Mouse (Mus musculus): Measurements from ENCODE around the gene Oas1a.
"Not testable (repeated sequence)": the region's sequence is repeated elsewhere in the genome, so short reads cannot be mapped to it uniquely, and the experiment has no call there.

Oas1a gene

DNA sequence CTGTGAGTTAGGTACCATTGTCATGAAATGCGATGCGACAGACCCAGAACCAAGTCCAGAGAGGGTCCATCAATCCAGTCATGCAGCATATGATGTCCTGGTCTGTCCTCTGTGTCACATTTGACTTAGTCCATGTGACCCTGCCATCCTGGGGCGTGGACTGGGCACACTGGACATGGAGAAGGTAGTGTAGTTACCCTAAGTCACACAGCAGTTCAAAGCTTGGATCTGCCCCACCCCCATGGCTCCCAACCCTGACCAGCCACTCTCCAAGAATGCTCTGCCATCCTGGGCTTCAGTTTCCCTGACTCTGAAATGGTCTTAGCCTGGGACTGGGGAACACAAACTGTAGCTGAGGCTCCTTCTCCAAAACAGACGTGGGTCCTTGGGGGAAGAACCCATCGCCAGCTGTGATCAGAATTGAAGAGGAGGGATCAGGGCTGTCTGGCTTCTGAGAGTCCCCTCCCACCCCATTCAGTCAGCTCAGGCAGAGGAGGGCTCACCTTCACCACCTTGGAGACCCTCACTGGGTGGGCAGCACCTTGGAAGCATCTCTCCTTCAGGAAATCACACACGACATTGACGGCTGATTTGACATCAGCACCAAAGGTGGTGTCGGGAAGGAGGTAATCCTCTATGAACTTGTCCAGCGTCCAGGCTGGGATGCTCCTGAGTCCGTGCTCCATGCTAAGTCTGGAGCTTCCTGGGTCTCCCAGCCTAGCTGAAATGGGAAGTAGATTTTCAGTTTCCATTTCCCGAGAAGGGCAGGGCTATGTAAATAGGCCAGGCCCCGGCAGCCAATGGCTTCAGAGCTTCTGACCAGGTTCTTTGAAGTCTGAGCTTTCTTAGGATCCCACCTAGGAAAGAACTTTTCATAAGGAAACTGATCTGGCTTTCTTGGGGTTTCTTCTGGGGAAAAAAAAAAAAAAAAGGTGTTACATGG, at the start of gene Oas1a:
Gene Oas1a, minus strand, starts transcription at position 731 of the 943 bp plus-strand sequence.
- DNase-seq (ENCODE audit: low spot score), result peak; percentile 37

DNA sequence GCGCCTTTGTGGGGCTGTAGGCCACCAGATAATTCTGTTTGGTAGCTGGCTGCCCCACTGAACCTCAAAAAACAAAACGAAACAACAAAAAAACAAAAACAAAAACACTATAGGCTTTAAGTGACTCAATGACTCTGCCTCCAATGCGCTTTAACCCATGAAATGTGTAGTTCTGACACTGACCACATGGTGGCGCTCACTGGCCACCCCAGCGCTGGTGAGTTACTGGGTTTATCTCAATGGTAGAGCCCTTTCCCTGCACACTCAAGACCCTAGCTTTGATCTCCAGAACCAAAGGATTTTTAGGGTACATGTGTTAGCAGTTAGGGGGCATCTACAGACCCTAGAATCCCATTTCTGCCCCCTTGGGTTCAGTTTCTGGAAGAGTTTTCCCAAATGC, 46.7 kb upstream of the Oas1a start:
- DNase-seq (ENCODE audit: low spot score), result peak; percentile 73

DNA sequence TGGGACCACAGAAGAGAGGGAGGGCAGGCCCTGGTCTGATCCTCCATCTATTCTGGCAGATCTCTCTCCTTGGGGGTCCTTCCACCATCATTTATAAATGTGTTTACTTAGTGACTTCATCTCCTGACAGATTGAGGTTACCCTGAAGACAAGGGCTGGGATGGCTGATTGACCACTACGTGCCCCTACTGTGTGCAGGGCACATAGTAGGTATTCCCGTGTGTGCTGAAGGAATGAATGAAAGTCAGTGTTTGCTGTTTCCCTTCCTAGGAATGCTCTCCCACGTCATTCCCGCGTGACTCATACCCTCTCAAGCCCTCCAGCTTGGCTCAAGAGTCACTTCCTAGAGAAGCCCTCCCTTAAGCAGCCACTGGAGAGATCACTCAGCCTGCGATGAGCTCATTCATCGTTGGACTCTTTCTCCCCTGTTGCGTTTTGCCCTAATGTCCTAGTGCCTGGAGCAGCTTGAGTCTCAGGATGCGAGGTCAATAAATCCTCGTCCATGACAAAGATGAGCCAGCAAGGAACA, 45.0 kb upstream of the Oas1a start:
- no peak for DNase-seq (ENCODE audit: low spot score)

DNA sequence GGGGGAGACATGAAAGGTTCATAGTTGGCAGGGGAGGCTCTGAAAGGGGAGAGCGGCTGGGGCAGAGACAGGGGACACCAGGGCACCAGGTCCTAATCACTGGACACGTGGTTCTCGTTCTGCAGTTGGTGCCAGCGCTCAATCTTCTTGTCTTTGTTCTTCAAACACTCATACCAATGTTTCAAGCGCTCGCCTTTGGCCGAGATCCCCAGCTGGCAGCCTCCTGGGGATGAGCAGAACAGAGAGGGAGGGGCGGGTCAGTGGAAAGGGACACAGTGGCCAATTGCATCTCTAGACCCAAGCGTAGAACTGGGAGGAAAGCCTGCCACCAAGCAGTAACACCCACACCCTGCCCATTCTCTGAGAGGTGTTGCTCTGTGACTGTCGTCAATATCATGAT, 34.8 kb upstream of the Oas1a start:
- no peak for DNase-seq (ENCODE audit: low spot score)

DNA sequence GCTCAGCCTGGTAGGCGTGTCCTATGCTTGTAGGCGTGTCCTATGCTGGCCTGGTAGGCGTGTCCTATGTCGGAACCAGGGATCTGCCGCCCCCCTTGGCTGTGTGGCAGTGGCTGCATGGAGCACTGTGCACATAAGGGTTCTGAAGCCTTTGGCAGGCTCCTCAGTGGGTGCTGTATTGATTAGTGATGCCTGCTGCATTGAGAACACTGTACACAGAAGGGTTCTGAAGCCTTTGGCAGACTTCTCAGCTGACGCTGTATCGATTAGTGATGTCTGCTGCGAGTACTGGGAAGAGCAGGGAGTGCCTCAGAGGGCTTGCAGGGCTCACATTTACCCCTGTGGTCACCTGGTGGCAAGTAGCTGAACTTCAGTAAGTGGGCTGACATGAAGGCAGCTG, 31.3 kb upstream of the Oas1a start:
- peak; percentile 7 for DNase-seq (ENCODE audit: low spot score)

DNA sequence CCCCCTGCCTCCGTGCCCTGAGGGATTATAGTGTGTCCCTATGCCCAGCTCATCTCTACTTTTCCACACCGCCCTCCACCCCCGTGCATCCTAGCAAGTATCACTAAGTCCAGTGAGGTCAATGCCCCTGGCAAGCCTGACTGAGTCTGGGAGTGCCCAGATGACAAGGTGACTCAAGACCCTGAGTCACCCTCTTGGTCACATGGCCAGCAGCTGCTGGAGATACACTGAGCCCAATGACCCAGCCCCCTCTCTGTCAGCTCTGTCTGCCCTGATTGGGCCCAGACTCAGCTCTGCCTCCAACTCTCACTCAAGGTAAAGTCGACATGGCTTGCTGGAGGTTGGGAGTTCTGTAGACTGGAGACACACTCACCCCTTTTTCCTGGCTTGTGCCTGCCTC, 30.5 kb upstream of the Oas1a start:
- DNase-seq (ENCODE audit: low spot score), result no peak

DNA sequence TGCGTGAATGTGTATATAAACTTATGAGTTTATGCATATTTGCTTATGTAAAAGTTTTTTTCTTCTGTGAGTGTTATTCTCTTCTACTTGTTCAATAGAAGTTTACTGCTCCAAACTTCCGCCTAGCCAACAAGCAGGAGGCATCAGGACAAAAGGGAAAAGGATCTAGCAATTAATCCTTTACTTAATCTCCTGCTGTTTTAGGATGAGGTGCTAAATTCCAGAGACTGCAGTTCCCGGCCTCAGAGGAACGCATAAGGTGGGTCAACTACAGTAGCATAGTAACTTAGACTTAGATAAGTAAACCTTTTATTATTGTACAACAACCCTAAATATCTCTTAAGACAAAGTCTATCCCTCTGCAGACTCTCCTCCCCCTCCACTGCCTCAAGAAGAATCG, 26.6 kb upstream of the Oas1a start:
- DNase-seq (ENCODE audit: low spot score), result no peak

DNA sequence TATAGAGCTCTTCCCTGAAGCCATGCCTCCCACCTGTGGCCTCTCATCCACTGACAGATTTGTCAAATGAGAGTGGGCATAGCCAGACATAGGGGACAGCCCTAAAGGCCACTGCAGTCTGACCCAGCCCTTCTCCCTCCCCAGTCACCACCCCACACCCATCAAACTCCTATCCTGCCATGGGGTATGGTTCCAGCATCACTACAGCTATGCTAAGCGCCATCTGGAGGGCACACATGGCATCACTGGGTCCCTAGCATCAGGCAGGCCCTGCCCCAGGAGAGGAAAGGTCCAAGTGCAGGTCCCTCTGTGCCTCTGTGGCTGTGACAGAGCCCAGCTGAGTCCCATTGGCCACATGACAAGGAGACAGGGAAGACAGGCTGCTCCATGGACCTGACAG, 19.7 kb upstream of the Oas1a start:
- DNase-seq (ENCODE audit: low spot score), result peak; percentile 9

DNA sequence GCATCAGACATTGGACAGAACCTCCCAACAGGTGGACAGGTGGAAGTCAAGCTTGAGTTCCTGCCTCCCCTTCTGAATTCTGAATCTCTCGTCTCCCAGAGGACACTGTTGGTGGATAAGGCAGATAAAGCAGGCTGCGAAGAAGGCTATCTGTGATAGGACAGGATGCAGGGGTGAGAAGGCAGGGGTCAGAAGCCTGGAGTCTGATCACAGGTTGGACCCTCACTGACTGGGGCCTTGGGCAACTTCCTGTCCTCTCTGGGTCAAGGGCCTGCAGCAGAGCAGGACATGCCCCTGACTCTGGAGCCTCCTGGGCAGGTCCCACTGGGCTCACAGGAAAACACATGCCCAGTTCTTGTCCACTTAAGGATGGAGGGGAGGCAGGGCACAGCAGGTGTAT, 19.0 kb upstream of the Oas1a start:
- not testable (repeated sequence) for DNase-seq (ENCODE audit: low spot score)

DNA sequence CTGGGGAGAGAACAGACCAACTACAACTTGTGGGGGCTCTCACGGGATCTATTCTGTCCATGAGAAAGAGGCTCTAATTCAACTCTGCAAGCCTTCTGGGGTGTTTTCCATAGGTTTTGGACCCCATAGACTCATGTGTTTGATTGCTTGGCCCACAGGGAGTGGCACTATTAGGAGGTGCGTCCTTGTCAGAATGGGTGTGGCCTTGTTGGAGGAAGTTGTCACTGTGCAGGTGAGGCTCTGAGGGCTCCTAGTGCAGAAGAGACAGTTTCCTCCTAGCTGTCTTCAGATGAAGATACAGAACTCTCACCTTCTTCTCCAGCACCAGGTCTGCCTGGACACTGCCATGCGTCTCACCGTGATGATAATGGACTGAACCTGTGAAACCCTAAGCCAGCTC, 17.2 kb upstream of the Oas1a start:
- DNase-seq (ENCODE audit: low spot score), result not testable (repeated sequence)

DNA sequence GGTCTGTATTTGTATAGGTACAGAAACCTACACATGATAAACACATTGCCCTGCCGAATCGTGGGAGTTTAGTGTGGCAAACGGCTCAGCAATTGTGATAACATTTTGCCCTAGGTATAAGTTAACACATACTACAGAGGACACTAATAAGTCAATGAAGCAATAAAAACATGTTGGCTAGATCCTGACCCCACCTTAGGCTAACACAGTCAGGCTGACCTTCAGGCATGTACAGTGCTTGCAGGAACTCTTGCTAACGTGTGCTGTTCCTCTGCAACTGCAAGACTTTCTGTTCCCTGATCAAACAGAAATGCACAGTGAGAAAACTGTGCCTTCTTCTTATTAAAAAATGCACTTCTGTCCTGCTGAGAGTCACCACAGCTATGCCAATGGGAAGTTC, 16.6 kb upstream of the Oas1a start:
- no peak for DNase-seq (ENCODE audit: low spot score)

DNA sequence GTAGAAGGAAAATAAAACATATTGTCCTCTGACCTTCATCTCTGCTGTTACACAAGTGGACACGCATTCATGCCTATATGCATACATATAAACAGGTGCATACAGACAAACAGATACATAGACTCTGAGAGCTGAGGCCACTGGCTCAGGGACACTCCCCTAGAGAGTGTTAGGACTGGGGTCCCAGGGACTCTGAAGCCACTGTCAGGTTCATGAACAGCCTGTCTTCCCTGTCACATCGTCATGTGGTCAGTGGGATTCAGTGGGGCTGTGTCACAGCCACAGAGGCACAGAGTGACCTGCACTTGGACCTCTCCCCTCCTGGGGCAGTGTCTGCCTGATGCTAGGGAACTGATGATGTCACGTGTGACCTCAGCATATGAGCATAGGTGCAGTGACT, 13.0 kb upstream of the Oas1a start:
- DNase-seq (ENCODE audit: low spot score), result no peak

DNA sequence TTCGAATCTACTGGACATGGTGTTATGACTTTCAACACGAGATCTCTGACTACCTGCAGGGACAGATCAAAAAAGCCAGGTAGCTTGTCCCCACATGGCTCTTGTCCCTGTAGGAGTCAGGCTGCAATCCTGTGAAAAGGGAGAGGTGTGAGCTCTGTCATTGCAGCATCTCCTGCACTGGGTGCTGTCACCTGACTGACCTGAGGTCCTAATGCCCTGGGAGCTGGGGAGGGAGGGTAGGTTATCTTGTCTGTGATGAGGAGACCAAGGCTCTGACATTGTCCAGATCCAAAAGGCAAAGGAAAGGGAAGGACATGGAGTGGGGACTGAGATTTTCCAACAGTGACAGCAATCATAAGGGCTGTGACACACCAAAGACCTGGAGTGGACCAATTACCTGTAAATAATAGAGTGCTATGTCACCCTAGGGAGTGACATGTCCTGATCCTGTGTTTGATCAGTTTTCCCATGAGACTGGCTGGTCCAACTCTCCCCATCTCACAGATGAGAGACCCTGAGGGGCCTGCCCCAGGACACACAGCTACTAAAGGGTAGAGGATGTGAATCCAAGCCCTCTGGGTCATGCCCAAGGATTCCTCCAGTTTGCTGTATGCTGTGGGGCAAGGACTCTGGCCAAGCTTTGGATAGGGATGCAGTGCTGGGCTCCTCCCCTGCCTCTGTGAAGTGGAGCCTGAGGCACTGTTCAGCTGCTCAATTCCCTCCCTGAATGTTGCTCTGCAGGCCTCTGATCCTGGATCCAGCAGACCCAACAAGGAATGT, 12.0 kb upstream of the Oas1a start:
- not testable (repeated sequence) for DNase-seq (ENCODE audit: low spot score)

DNA sequence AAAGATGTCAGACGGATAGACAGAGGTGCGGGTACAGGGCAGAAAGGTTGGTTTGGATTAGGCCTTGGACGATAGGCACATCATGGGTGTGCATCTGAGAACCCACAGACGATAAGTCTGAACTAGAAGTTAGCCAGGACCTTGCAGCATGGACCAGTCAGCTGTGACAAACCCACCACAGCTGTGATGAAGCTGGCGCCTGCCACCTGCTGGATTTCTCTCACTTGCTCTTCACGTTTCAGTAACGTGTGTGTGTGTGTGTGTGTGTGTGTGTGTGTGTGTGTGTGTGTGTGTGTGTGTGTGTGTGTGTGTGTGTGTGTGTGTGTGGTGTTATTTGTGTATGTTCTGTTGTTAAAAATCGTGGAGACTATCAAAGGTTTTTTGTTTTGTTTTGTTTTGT, 6.9 kb upstream of the Oas1a start, which contains the start of gene Oas1d:
Gene Oas1d, plus strand, starts transcription at position 333 of the 400 bp plus-strand sequence.
- DNase-seq (ENCODE audit: low spot score), result not testable (repeated sequence)

DNA sequence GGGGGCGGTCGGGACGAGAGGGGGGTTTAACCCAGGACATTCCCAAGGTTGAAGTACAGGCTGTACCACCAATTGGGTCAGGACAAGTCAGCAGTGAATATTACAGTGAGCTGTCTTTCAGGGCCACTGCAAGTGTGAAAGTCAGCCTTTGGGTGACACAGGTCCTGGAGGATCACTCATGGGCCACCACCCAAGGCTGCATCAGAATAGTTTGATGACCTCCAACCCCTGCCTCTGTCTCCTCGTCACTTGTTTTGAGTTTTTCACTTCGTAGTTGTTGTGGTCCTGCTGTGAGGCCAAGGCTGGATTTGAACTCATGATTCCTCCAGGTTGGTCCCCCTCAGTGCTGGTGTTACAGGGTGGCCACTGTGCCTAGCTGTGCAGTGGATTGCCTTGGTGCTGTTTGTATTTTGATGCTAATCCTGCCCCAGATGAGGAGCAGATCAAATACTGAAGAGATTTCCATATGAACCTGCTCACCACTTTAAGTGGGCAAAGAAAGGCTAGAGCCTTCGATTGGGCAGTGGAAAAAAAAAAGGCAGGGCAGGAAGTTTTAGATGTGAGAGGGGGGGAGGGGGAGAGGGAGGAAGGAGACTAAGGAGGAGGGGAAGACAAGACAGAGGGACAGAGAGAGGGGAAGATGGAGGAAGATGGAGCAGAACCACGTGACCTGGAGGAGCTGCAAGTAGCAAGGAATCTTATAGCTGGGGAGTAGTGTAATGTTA, 1.0 kb upstream of the Oas1a start:
- DNase-seq (ENCODE audit: low spot score), result no peak

DNA sequence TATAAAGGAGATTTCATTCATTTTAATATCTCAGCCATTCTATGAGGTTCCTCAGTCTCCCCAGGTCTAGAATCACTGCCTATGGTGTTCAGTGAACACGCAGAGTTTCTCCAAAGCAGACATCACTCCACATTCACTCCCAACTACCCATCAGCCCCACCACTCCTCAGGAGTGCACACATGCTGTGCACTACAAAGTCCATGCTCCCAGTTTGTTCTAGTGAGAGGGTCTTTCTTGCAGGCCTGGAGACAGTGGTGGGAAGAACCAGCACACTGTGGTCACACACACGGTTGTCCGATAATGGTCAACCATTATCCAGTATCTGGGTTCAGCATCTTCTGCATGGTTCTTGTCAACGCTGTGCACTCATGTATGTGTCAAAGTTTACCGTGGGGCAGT, 5.3 kb downstream of the Oas1a start:
- DNase-seq (ENCODE audit: low spot score), result no peak

DNA sequence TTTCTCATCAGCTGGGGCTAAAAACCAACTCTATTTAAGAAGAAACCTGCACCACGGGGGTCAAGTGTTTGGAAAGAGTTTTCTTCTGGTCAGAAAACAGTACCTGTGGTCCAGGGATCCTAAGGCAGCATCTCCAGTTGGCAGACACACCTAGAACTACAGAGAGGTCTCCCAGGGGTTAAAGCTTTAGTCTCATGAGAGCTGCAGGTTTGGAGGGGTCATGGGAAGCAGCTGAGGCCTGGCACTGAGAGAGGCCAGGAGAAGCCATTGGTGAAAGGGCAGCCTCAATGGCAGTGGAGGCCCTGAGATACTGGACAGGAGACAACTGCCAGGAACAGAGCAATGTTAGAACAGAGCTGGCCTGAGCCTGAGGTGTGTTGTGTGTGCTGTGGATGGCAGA, 6.7 kb downstream of the Oas1a start:
- no peak for DNase-seq (ENCODE audit: low spot score)

DNA sequence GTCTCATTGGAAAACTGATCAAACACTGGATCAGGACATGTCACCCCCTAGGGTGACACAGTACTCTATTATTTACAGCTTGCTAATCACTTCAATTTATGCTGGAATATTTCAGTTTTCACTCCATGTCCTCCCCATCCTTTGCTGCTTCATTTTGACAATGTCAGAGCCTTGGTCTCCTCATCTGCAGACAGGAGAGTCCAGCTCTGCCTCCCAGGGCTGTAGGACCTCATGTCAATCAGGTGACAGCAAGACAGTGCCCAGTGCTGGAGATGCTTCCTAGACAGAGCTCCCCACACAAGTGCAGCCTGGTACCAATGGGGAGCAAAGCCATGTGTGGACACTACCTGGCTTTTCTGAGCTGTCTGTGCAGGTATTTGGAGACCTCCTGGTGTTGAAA, 8.6 kb downstream of the Oas1a start:
- no peak for DNase-seq (ENCODE audit: low spot score)

DNA sequence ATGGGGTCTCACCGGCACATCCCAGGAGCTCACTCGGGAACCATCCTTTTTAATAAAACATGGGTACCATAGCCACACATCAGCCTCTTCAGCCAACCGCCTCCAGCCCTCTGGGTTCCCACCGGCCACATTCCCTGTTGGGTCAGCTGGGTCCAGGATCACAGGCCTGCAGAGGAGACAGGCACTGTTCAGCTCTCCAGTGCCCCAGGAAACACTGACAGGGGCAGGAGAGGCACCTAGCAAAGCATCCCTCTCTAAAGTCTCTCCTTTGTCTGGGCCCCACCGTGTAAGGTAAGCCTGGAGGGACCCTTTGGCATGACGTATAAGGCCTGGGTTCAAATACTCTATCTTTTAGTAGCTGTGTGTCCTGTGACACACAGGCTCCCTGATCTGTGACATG, 9.0 kb downstream of the Oas1a start:
- DNase-seq (ENCODE audit: low spot score), result no peak

DNA sequence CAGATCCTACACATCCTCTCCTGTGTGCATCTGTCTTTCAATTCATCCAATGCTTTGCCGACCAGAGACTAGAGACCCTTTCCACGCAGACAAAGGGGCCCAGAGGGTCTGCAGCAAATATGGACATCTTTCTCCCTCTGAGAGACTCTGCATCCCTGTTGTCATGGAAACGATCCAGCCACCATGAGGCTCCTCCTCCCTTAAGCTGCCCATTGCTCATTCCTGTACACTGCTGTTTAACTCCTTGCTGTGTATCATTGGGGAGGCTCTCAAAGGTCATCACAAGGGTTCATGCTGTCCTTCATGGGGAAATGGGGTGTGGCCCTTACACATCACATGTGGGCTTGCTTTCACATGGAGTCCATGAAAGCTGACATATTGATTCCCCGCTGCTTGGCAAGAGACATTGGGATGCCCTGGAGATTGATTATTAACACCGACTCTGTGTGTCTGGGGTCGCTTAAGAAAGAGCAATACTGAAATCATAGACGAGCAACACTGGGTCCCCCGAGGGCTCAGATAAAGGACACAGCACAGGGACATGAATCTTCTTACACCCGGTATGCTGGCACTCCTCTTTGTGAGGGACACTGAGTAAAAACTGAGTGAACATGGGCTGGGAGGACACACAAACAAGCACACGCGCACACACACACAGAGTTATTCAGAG, 12.0 kb downstream of the Oas1a start:
- DNase-seq (ENCODE audit: low spot score), result no peak

DNA sequence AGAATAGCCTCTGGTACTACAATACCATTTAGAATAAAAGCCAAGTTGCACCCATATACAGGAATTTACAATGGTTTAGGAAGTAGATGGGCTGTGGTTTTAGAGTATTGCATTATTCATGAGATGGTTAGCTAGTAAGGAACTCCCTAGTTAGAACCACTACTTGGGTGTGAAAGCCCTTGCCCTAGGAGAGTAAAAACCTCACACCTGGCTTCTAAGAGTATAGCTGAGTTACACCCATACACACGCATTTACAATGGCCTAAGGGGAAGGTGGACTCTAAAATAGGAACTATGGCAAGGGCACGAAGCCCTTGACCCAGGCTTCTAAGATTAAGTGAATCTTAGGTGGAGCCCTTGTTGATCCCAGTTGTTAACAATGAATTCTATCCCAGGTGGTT, 12.6 kb downstream of the Oas1a start:
- not testable (repeated sequence) for DNase-seq (ENCODE audit: low spot score)

DNA sequence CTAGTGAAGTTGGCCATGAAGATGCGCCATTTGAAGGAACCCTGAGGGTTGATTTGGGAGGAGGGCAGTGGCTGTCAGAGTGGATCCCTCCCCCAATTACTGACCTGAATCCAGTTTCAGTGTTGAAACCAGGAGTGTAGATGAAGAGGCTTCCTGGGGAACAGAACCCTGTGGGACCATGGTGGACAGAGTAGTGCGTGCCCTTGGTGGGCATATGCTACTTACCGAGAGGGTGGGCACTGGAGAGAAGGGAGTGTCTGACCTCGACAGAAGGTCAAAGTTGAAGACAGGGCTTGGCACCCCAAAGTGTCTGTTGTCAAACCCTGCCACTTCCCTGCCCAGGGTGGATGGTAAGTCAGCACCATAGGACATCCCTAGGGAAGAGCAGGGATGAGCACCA, 13.5 kb downstream of the Oas1a start:
- not testable (repeated sequence) for DNase-seq (ENCODE audit: low spot score)

Data from embryo, embryonic 10.5 days (tissue).